ENCODE assay signal across 11 mouse cellular contexts in genomic region chr8:98752367-98752766, GRCm38 (mm10).
DNase-seq lines count a peak whose midpoint lies in the region; ATAC-seq and TF ChIP-seq lines count a peak whose summit lies in the region.
"Had no signal": no experiment of that assay in that cellular context is flagged by ENCODE, and none has a peak within 500 bp of the region (broad histone marks: within the 10 kb centered on the region; RNA-seq: fewer than 3 reads in every experiment).

No protein-coding gene starts in this region.

- 0 out of 2 replicates have a peak, but pooled peaks have one; percentile 16 for ATAC-seq in forebrain, embryonic 13.5 days
- ATAC-seq in forebrain, postnatal 0 days: no peak
- ATAC-seq in embryonic facial prominence, embryonic 12.5 days (ENCODE audit: insufficient number of reproducible peaks, insufficient read depth, low FRiP score, low TSS enrichment): peak; percentile 52; the same call in 1 of the 2 replicates
- peak; percentile 51; the same call in 1 of the 2 replicates for ATAC-seq in kidney, embryonic 16.5 days (ENCODE audit: low FRiP score, low TSS enrichment)

- 31% methylated on average over 6 of the region's 6 CpGs for WGBS in forebrain, embryonic 13.5 days
- WGBS in forebrain, postnatal 0 days: 36% methylated on average over 6 of the region's 6 CpGs
- WGBS in embryonic facial prominence, embryonic 12.5 days: 11% methylated on average over 6 of the region's 6 CpGs
- 14% methylated on average over 6 of the region's 6 CpGs for WGBS in kidney, embryonic 16.5 days

- no peak overlapping the region for H3K27ac ChIP-seq in forebrain, embryonic 13.5 days
- H3K27ac ChIP-seq in forebrain, postnatal 0 days (ENCODE audit: low read depth, low read length): no peak overlapping the region
- H3K27ac ChIP-seq in embryonic facial prominence, embryonic 12.5 days: no peak overlapping the region
- no peak overlapping the region for H3K27ac ChIP-seq in kidney, embryonic 16.5 days (ENCODE audit: low read length)
- H3K27ac ChIP-seq: macrophage had no signal

- H3K4me3 ChIP-seq in forebrain, embryonic 13.5 days: no peak overlapping the region
- no peak overlapping the region for H3K4me3 ChIP-seq in forebrain, postnatal 0 days (ENCODE audit: low read depth, low read length)
- H3K4me3 ChIP-seq in embryonic facial prominence, embryonic 12.5 days: no peak overlapping the region
- H3K4me3 ChIP-seq in kidney, embryonic 16.5 days (ENCODE audit: low read length): no peak overlapping the region
- H3K4me3 ChIP-seq: erythroblast, embryonic 14.5 days had no signal

- H3K4me1 ChIP-seq in forebrain, embryonic 13.5 days: no peaks in the 10 kb centered on the region
- H3K4me1 ChIP-seq in forebrain, postnatal 0 days (ENCODE audit: insufficient read depth): no peaks in the 10 kb centered on the region
- no peaks in the 10 kb centered on the region for H3K4me1 ChIP-seq in embryonic facial prominence, embryonic 12.5 days
- no peaks in the 10 kb centered on the region for H3K4me1 ChIP-seq in kidney, embryonic 16.5 days (ENCODE audit: insufficient read depth, low read length)

- no peaks in the 10 kb centered on the region for H3K9me3 ChIP-seq in forebrain, embryonic 13.5 days (replicated peaks)
- no peaks in the 10 kb centered on the region for H3K9me3 ChIP-seq in forebrain, postnatal 0 days (ENCODE audit: low read length)
- H3K9me3 ChIP-seq in embryonic facial prominence, embryonic 12.5 days: no peaks in the 10 kb centered on the region
- H3K9me3 ChIP-seq in kidney, embryonic 16.5 days (ENCODE audit: low read length): no peaks in the 10 kb centered on the region

- no peak for TF ChIP-seq CTCF in forebrain, postnatal 0 days (IDR thresholded peaks at IDR 0.05; ENCODE audit: low read depth)

- DNase-seq in forebrain, postnatal 0 days: no peak
- DNase-seq in retina, embryonic 14.5 days (ENCODE audit: low spot score): peak; percentile 84
- DNase-seq in lung, postnatal 36 days: no peak
- DNase-seq in right cerebral cortex, postnatal 14 days: no peak
- no peak for DNase-seq in left cerebral cortex, adult 8-10 months (ENCODE audit: low spot score in 2 of 2)
- DNase-seq: heart, adult 11 months had no signal

- no peak overlapping the region for H3K9ac ChIP-seq in forebrain, embryonic 13.5 days
- no peak overlapping the region for H3K9ac ChIP-seq in forebrain, postnatal 0 days
- H3K9ac ChIP-seq in embryonic facial prominence, embryonic 12.5 days: no peak overlapping the region
- no peak overlapping the region for H3K9ac ChIP-seq in kidney, embryonic 16.5 days (replicated peaks; ENCODE audit: low read length)

- no peak overlapping the region for H3K4me2 ChIP-seq in forebrain, embryonic 13.5 days
- no peak overlapping the region for H3K4me2 ChIP-seq in forebrain, postnatal 0 days (ENCODE audit: low read depth)
- H3K4me2 ChIP-seq in embryonic facial prominence, embryonic 12.5 days (replicated peaks): no peak overlapping the region
- no peak overlapping the region for H3K4me2 ChIP-seq in kidney, embryonic 16.5 days (replicated peaks; ENCODE audit: low read depth, low read length)

- H3K27me3 ChIP-seq in forebrain, embryonic 13.5 days: no peaks in the 10 kb centered on the region
- H3K27me3 ChIP-seq in forebrain, postnatal 0 days (ENCODE audit: insufficient read depth, low read length): no peaks in the 10 kb centered on the region
- no peaks in the 10 kb centered on the region for H3K27me3 ChIP-seq in embryonic facial prominence, embryonic 12.5 days
- H3K27me3 ChIP-seq in kidney, embryonic 16.5 days (ENCODE audit: insufficient read depth, low read length): no peaks in the 10 kb centered on the region

- no peaks in the 10 kb centered on the region for H3K36me3 ChIP-seq in forebrain, embryonic 13.5 days (ENCODE audit: poor library complexity, severe bottlenecking)
- no peaks in the 10 kb centered on the region for H3K36me3 ChIP-seq in forebrain, postnatal 0 days (ENCODE audit: insufficient read depth)
- no peaks in the 10 kb centered on the region for H3K36me3 ChIP-seq in embryonic facial prominence, embryonic 12.5 days
- H3K36me3 ChIP-seq in kidney, embryonic 16.5 days (ENCODE audit: insufficient read depth, low read length): no peaks in the 10 kb centered on the region
